Mouse (Mus musculus): Measurements from ENCODE around the gene Kdelc1. TPM values are rescaled to one million over a fixed set of nuclear protein-coding genes. Genes with fewer than 3 reads are reported as not detected.

Kdelc1 gene
- polyA plus RNA-seq (2012; rRNA removed) = 31.7 and 51.6 TPM in 2 replicates

DNA sequence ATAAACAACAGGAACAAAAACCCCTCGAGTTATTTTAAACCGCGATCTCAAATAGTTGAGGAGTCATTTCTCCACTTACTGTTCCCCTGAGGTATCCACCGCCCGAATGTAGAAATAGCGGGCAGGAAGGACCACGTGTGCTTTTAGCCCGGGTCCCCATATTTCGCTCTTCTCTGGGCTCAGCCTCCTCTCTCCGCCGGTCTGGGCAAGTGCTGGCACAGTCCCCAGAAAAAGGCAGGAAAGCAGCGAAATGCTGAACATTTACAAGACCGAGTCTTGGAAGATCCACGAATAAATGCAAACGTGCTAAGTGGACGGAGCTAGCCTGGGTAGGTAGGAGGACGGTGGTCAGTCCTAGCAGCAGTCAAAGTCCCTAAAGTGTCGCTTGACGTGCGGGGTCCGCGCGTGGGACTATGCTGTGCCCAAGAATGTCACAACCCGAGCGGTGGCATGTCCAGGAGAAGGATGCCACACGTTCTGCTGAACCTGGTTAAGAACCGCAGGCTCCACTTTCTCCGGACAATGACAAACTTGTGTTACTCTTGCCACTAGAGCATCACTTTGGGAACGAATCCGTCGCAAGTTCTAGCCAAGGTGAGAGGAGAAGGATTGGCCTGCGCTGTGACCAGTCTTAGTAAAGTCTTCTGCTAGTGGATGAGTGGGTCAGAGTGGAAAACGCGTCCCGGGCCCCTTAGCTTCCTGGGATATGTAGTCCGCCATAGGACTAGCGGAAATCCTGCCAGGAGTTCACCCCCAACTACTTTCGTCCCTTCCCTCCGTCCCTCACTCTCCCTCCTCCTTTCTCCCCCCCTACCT, at the start of gene Kdelc1, which contains the start of gene Bivm:
Gene Kdelc1, minus strand, starts transcription at position 570 of the 816 bp plus-strand sequence.
Gene Bivm, plus strand, starts transcription at position 719 of the 816 bp plus-strand sequence.

DNA sequence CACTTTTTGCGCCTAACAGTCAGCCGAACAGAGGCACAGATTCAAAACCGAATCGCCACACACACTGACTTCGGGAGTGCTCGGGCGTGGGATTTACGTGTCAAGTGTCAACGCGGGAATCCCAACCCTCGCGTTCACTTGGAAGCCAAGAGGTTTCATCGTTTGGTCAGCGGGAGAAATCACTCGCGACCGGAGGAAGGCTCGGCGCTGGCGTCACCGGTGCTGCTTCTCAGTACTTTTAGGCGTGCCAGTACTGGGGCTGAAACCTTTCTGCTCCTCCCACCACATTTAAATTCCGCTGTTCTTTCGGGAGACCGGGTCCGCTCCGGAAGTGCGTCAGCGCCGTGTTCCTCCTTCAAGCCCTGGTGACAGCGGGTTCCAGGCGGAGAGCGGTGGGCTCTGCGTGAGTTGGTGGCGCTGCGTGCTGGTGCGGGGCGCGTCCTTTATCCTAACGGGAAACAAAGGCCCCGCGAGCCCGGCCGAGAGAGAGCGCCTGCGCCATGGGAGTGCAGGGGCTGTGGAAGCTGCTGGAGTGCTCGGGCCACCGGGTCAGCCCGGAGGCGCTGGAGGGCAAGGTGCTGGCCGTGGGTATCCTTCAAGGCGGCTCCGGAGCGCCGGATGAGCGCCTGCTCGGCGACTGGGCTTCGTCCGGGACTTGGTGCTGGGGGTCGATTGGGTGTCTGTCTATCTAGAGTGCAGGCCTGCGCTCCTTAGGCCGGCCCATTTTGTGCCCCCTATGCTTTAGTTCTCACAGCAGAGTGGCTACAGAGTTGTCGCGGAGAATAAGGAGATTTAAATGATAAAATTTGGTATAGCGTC, 29.2 kb upstream of the Kdelc1 start, which contains the start of gene Ercc5:
Gene Ercc5, plus strand, starts transcription at position 182 of the 819 bp plus-strand sequence.

DNA sequence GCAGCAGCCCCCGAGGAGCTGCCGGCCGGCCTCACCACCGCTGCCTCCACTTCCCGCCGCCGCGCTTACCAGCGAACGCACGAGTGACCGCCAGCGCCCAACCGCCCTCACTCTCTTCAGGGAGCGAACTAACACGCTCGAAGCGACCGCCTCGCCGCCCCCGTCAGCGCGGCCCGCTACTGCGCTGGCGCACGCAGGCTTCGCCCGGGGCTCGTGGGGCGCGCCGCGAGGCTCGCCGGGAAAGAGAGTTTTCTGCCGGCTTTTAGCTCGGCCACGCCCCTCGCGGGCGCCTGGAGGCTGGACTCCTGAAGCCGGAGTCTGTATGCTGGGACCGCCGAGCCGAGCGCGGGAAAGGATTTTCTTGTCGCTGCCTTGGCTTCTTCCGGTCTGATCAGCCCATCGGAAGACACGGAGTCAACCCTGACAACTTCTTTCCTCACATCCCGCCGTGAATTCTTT, 16.3 kb downstream of the Kdelc1 start, which contains the start of gene Tex30:
Gene Tex30, minus strand, starts transcription at position 183 of the 459 bp plus-strand sequence.

DNA sequence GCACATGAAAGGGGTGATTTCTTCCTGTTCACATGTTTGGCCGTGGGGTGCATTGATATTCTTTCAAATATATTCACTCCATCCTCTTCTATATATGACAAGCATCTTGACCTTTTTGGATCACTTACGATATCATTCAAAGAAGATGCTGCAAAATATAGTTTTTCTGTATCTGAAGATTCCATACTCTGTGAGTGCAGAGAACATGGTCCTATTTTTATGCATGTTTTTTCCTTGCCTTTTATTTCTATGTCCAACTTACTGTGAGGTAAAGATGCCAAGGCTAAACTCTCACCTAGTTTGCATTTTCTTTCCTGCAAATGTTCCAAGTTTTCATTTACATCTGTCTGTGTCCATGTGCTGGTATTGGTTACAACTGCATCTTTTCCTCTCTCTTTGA, 56.8 kb downstream of the Kdelc1 start, which contains the start of gene Gm8251:
Gene Gm8251, minus strand, starts transcription at position 101 of the 400 bp plus-strand sequence.

Other genes with a start within 250 kb of the Kdelc1 start
- 5.2 and 5.8 TPM in 2 replicates for gene Tpp2, start 185.2 kb downstream of the Kdelc1 start, polyA plus RNA-seq (2012; rRNA removed)
- gene Mettl21c, start 98.8 kb downstream of the Kdelc1 start, polyA plus RNA-seq (2012; rRNA removed) = 0.10 and 0.37 TPM in 2 replicates
- gene Gm8251, start 56.9 kb downstream of the Kdelc1 start, polyA plus RNA-seq (2012; rRNA removed) = not detected in 2 replicates
- 6.5 and 8.2 TPM in 2 replicates for gene Tex30, start 16.4 kb downstream of the Kdelc1 start, polyA plus RNA-seq (2012; rRNA removed)
- gene Bivm, start 149 bp upstream of the Kdelc1 start, polyA plus RNA-seq (2012; rRNA removed) = 10.2 and 11.1 TPM in 2 replicates
- 4.5 and 4.8 TPM in 2 replicates for gene Ercc5, start 28.9 kb upstream of the Kdelc1 start, polyA plus RNA-seq (2012; rRNA removed)
- not detected in 2 replicates for gene Mettl21e, start 100.2 kb upstream of the Kdelc1 start, polyA plus RNA-seq (2012; rRNA removed)

Data from ovary, adult 2 months (tissue).